Mouse (Mus musculus) bone marrow, adult 2 months (tissue): Measurements from ENCODE around the gene Gm5148.

Experiments
- CTCF ChIP-seq: fragments of 200-500 bp; IDR thresholded peaks from 2 replicates; pipeline ENCODE4 v1.5.1; 2011; ENCODE audit warnings: low read length, control low read depth; ENCODE audit not compliant: control insufficient read depth, insufficient read depth
- POLR2A ChIP-seq: fragments of 200-500 bp; IDR thresholded peaks from 2 replicates; pipeline ENCODE4 v1.6.1; 2011; ENCODE audit warnings: low read depth, mild to moderate bottlenecking, control low read depth, low read length, borderline replicate concordance; ENCODE audit not compliant: control insufficient read depth

- TF ChIP-seq CTCF, result no peak
- no peak for TF ChIP-seq POLR2A
These were observed 2.3 kb upstream of the Gm5148 start for GRCm38 (mm10) chr3:37726501-37727140.
